9 mouse cellular contexts compared by ENCODE assay signal in the genomic region with DNA sequence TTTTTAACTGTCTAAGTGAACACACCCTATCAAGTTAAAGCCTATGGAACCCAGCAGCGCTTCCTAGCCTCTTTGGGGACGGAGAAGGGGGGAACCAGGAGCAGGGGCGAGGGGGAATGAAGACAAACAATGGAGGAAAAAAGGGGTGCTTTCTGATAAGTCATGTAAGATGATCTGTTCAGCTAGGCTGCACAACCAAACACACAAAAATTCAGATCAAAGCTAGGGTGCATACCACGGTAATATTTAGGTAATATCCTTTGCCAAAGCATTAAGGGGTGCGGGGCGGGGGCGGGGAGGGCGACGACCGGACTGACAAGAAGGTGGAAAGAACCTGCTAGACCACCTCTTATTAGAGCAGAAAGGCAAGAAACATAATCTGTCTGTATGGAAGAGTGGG. TPM values are rescaled to one million over a fixed set of nuclear protein-coding genes. Genes with fewer than 3 reads are reported as not detected.
DNase-seq lines count a peak whose midpoint lies in the region; ATAC-seq and TF ChIP-seq lines count a peak whose summit lies in the region.
"Had no signal": no experiment of that assay in that cellular context is flagged by ENCODE, and none has a peak within 500 bp of the region (broad histone marks: within the 10 kb centered on the region; RNA-seq: fewer than 3 reads in every experiment).

No protein-coding gene starts in this region.

- no peak for DNase-seq in liver, adult 2 months (ENCODE audit: extremely low read depth, low read depth, low spot score)
- no peak for DNase-seq in liver
- DNase-seq in retina, embryonic 14.5 days (ENCODE audit: low spot score) = peak; percentile 8
- no peak for DNase-seq in B cell, adult 2 months
- no peak for DNase-seq in cerebellum, postnatal 36 days
- no peak for DNase-seq in cerebellum, adult 8-10 months
- DNase-seq: lung, adult 18-20 months had no signal

- no peak for TF ChIP-seq CTCF in liver, adult 2 months (IDR thresholded peaks at IDR 0.05; ENCODE audit: low read depth, low read length)

- H3K9me3 ChIP-seq in embryonic facial prominence, embryonic 15.5 days (replicated peaks) = no peaks in the 10 kb centered on the region
- H3K9me3 ChIP-seq in limb, embryonic 13.5 days = no peaks in the 10 kb centered on the region

- peaks cover 5% of the 10 kb centered on the region for H3K4me1 ChIP-seq in liver, adult 2 months (ENCODE audit: control insufficient read depth, insufficient read depth, low read length)
- H3K4me1 ChIP-seq in embryonic facial prominence, embryonic 15.5 days = peaks cover 12% of the 10 kb centered on the region
- peaks cover 13% of the 10 kb centered on the region for H3K4me1 ChIP-seq in limb, embryonic 13.5 days

- peaks cover 17% of the 10 kb centered on the region; the same call in 1 of the 2 replicates for H3K79me2 ChIP-seq in liver, adult 2 months (ENCODE audit: control insufficient read depth, insufficient read depth, low read length)

- no peak overlapping the region for H3K27ac ChIP-seq in liver, adult 2 months (replicated peaks; ENCODE audit: insufficient read depth, low read depth, low read length)
- H3K27ac ChIP-seq in embryonic facial prominence, embryonic 15.5 days (replicated peaks) = 0 out of 2 replicates have a peak overlapping the region, but pooled peaks have one; percentile 28
- H3K27ac ChIP-seq in limb, embryonic 13.5 days = no peak overlapping the region

- whole genome bisulfite sequencing in liver, adult 2 months = 40% methylated on average over 10 of the region's 10 CpGs
- WGBS in embryonic facial prominence, embryonic 15.5 days = 12% methylated on average over 10 of the region's 10 CpGs
- 15% methylated on average over 10 of the region's 10 CpGs for WGBS in limb, embryonic 13.5 days

- H3K4me3 ChIP-seq in liver, adult 2 months (ENCODE audit: insufficient read depth, low read depth, low read length) = peak overlapping the region; percentile 88; the same call in 1 of the 2 replicates
- peak overlapping the region; percentile 100 for H3K4me3 ChIP-seq in embryonic facial prominence, embryonic 15.5 days (replicated peaks)
- peak overlapping the region; percentile 95 for H3K4me3 ChIP-seq in limb, embryonic 13.5 days

- H3K4me2 ChIP-seq in embryonic facial prominence, embryonic 15.5 days (replicated peaks) = peak overlapping the region; percentile 79
- peak overlapping the region; percentile 86 for H3K4me2 ChIP-seq in limb, embryonic 13.5 days (replicated peaks)

- TF ChIP-seq POLR2A in liver, adult 2 months (IDR thresholded peaks at IDR 0.05; ENCODE audit: extremely low read depth, insufficient read depth, low read length) = no peak

- no peak overlapping the region for H3K9ac ChIP-seq in liver, adult 2 months (ENCODE audit: low read depth, low read length)
- H3K9ac ChIP-seq in embryonic facial prominence, embryonic 15.5 days = no peak overlapping the region
- peak overlapping the region; percentile 96 for H3K9ac ChIP-seq in limb, embryonic 13.5 days

- H3K36me3 ChIP-seq in liver, adult 2 months (ENCODE audit: control insufficient read depth, insufficient read depth, low read length) = no peaks in the 10 kb centered on the region
- no peaks in the 10 kb centered on the region for H3K36me3 ChIP-seq in embryonic facial prominence, embryonic 15.5 days
- H3K36me3 ChIP-seq in limb, embryonic 13.5 days = no peaks in the 10 kb centered on the region

- ATAC-seq in embryonic facial prominence, embryonic 15.5 days (ENCODE audit: insufficient number of reproducible peaks, low FRiP score, low TSS enrichment, low read depth) = no peak
- no peak for ATAC-seq in limb, embryonic 13.5 days (ENCODE audit: low FRiP score, low read depth)

- H3K27me3 ChIP-seq in liver, adult 2 months (ENCODE audit: control insufficient read depth, insufficient read depth, low read length) = no peaks in the 10 kb centered on the region
- no peaks in the 10 kb centered on the region for H3K27me3 ChIP-seq in embryonic facial prominence, embryonic 15.5 days
- no peaks in the 10 kb centered on the region for H3K27me3 ChIP-seq in limb, embryonic 13.5 days

RNA-seq across cellular contexts. Expression of a gene that starts 1.2 kb away (rescaled TPM):
- 2.1 and 2.9 TPM in 2 replicates for total RNA-seq in liver, adult 2 months (2014; rRNA removed)
- 1.5 and 2.3 TPM in 2 replicates for polyA plus RNA-seq in liver, adult 2 months (2012; rRNA removed)
- polyA plus RNA-seq in embryonic facial prominence, embryonic 15.5 days (2015; fragmentation: Nextera tagmentation; extraction: Ambion mirVana) = 7.4 and 7.6 TPM in 2 replicates
- 10.2 and 10.5 TPM in 2 replicates for polyA plus RNA-seq in limb, embryonic 13.5 days (2015; fragmentation: Nextera tagmentation; extraction: Ambion mirVana)
